Mouse (Mus musculus) olfactory bulb, adult 2 months (tissue): ENCODE results near the gene Stk31.

Source experiments
- CTCF ChIP-seq: fragments of 200-500 bp; IDR thresholded peaks from 2 replicates; pipeline ENCODE4 v1.5.1; 2012; ENCODE audit warnings: low read depth, mild to moderate bottlenecking, low read length, moderate library complexity; ENCODE audit not compliant: insufficient read depth
- POLR2A ChIP-seq: fragments of 200-500 bp; IDR thresholded peaks from 2 replicates; pipeline ENCODE4 v1.6.1; 2012; ENCODE audit warnings: mild to moderate bottlenecking, low read depth, low read length, moderate library complexity; ENCODE audit not compliant: insufficient read depth

- TF ChIP-seq CTCF (no peak), POLR2A (no peak)
Observed at GRCm38 (mm10) chr6:49354613-49355012, 40.8 kb upstream of the Stk31 start.
